Mouse (Mus musculus) megakaryocyte progenitor cell, adult 5-6 weeks (primary cell): Measurements from ENCODE around the gene Crocc. TPM values are rescaled to one million over a fixed set of nuclear protein-coding genes. Genes with fewer than 3 reads are reported as not detected.

Experiments used
- ATAC-seq: replicated peaks from 2 replicates; pipeline ENCODE4 v1.8.0; 2016; ENCODE audit warnings: mild to moderate bottlenecking, moderate TSS enrichment, inconsistent platforms; ENCODE audit not compliant: poor library complexity
- total RNA-seq, 2 experiments: library from RNA; stranded (forward) in 1 of 2; stranded (reverse) in 1 of 2; fragments of 157-497, 149-512 nt in 1 of 2; fragments of 200-1000 nt in 1 of 2; gene quantifications; 2 replicates each; pipeline versions ENCODE4 v1.2.3 to v1.2.4; 2015 to 2017

The Crocc gene
- total RNA-seq, 2 experiments from 2014 or later = 1.1 to 5.8 TPM

DNA sequence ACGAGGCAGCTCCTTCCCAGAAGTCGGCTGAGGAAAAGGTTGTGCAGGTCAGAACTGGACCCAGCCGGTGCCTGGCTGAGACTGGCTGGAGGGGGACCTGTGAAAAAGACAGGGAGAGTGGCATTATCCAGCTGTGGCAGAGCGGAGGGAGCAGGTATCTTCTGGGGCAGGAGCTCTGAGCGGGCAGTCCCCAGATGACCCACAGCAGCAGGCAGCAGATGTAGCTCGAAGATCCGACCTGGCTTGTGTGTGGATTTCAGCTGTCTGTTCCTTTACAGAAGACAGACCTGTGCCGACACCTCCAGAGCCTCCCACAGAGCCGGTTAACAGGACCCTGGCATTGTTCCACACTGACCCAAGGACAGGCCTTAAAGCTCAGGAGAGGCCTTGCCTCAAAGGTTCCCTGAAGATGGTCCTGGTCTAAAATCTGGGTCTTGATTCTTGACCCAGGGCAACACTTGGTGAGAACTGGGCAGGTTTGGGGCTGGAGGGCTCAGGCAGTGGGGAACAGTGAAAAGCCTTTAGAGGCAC, 7.2 kb upstream of the Crocc start:
- no peak for ATAC-seq

DNA sequence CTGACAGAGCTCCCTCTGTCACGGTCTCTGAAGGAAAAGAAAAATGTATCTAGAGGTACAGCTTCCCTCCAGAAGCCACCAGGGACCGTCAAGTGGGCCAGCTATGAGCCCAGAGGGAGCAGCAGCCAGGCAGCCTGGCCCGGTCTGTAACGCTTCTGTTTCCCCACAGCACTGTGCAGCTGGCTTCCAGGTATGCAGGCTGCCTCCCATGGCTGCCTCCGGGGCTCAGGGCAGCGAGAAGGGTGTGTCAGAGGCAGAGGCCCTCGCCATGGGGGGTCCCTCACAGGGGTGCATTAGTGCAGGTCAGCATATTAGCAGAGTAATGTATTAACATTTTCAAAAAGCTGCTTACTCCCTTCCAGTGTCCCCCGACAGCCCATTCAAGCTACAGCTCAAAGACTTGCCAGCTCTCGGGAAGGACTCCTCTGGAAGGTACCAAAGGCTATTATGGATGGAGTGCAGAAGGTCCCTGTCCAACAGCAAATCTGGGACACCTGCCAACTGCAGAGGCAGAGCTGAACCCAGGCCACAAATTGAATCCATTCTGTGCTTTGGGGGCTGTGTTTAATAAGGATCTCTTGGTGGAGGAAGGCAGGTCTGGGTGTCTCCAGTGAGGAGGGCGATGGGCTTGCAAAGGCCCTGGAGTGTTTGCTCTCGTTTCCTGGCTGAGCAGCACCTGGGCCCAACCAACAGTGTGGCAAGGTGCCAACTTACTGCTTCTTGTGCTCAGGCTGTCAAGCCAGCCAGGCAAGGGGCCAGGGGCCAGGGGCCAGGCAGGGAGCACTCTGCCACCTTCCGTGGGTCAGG, 6.6 kb upstream of the Crocc start:
- ATAC-seq = no peak

DNA sequence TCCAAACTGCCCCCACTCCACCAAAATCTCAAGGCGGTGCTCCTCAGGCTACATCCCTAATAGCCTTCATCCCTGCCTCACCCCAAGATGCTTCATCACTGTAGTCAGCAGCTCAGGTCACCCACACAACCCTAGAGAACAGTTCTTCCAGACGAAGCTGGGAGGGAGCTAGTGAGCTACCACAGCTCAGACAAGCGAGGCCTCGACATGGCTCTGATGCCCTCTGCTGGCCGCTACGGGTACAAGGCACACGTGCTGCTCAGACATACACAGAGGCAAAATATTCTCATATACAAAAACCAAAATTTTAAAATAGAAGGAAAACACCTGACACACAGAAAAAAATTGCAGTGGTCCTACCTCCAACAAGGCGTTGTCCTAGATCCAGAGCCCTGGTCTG, 4.8 kb upstream of the Crocc start:
- ATAC-seq = peak; percentile 56

DNA sequence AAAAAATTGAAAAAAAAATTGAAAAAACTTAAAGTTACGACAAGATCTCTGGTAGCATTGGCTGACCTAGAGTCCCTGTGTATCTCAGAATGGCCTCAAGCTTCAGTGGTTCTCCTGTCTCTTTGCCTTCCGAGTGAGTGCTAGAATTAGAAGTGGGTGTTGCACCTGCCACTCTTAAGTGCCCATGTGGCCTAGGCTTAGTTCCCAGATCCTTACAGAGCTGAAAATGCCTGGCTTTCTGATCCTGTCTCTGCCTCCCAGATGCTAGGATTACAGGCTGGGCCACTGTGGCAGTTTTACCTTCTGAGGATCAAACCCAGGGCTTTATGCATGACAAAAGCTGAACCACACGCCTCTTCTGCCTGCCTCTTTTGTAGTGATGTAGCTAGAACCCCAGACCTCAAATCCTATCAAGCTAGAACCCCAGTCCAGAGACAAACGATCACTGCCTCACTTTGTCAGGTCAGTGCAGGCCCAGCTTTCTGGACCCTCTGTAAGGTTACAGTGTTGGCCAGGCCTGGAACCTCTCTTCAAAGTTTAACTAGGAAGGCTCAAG, 3.8 kb upstream of the Crocc start:
- ATAC-seq = no peak

DNA sequence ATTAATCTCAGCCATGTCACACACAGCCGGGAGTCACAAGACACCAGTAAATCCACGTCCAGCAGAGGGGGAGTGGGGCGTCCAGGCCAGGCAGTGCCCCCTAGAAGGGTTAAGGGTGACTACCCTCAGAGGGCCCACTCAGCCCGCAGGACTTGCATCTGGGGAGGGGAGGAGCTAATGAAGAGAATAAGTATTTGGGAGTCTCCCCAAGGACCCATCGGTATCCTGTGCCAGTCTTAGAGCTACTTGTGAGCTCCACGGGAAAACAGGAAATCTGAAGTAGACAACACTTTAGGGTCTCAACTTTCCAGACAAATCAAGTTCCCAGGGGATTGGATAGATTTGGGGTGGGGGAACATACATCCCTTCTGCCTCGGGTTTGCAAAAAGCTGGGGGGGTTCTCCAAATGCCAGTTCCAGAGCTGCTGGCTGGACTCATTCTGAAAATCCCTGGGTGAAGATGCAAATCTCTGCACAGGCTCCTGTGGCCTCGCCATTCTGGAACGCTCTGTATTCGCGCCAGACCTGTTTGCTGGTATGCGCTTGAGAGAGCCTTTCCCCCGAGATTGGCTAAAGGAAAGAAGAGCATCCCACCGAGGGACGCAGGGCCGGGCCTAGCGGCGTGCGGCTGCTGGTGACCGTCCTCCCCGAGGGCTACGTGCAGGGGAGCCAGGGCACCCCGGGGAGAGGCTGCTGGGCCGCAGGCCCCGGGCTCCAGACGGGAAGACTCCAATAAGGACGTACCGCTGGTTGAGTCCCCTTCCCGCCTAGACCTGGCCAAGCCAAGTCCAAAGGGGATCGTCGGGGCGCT, 529 bp downstream of the Crocc start:
- peak; percentile 4 for ATAC-seq

DNA sequence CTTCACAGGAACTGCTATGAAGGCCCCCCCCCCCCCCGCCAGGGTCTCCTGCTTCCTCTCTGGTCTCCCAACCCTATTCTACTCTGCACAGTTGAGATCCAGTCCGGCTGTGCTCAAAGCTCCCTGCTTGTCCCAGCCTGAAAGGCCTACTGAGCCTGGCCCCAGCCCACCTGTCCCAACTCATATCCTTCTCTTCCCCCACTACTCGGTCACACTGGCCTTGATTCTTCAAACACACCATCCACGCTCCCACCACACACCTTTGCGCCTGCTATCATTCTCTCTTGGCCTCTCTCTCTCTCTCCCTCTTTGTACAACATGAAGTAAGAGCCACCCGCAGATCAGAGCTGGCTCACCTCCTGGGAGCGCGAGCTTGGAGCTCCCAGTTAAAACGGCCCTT, 1.5 kb downstream of the Crocc start:
- no peak for ATAC-seq

DNA sequence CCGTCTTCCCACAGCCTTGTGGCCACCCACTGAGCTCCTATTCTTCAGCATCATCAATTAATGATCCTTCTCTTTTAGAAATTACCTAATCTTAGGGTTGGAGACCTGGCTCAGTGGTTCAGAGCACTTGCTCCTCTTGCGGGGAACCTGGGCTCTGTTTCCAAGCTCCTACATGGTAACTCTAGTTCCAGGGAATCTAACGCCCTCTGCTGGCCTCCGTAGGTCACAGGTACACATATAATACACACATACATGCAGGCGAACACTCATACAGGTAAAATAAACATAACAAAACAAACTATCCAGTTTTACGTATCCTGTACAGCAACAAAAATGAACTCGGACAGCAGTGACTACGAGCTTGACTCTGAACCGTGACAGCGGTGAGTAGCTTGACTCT, 3.4 kb downstream of the Crocc start:
- ATAC-seq = no peak

DNA sequence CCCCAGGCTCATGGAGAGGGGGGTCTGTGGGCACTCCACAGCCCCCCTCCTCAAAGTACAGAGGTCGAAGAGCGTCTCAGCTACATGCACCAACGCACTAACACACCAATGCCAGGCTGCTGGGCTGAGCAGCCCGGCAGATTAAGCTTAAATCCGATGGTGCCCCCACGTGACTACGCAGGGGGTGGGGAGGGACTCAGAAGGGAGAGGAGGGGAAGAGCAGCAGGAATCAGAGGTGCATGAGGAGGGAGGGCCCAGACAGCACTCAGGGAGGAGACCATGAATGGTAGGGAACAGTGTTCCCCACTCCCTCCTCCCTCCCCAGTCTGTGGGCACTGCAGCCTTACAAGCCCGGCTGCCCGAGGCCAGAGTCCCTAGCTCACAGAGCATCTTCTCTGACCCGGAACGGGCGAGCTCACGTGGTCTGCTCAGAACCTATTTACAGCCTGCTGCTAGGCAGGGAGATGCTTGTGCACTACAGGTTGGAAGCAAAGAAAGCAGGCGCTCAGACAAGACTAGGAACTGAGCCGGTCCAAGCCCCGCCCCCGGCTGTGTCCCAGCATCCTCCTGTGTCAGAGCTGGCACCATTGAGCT, 6.7 kb downstream of the Crocc start:
- no peak for ATAC-seq

DNA sequence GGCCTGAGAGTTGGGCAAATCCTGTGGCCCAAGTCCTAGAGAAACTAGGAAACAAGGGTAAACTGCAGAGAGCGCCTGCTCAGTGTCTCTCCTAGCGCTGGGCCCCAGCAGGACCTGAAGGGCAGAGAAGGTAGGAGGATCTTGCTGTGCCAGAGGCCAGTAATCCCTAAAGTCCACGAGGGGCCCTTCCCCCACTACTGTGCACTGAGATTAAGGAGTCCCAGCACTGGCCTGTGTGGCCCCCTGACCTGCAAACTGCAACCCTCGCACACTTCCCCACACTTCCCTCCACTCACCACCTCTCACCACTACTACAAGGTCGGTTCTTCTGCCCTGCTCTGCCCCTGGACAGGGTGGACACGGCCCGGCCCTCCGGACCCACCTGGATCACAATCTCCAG, 7.2 kb downstream of the Crocc start:
- ATAC-seq = no peak

DNA sequence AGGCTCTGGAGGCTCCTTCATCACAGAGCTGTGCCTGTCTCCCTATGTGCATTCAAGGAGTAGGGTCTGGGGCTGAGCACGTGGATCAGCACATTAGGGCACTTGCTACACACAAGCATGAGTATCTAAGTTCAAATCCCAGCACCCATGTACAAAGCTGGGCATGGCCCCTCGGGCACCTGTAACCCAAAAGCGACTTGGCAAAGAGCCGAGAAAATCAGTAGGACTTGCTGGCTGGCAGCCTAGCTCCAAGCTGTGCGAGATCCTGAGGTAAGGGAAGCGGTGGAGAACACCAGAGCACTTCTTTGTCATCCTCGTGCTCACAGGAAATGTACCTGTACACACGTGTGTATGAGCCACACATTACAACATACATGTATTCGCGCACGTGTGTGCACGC, 7.9 kb downstream of the Crocc start:
- ATAC-seq = no peak

DNA sequence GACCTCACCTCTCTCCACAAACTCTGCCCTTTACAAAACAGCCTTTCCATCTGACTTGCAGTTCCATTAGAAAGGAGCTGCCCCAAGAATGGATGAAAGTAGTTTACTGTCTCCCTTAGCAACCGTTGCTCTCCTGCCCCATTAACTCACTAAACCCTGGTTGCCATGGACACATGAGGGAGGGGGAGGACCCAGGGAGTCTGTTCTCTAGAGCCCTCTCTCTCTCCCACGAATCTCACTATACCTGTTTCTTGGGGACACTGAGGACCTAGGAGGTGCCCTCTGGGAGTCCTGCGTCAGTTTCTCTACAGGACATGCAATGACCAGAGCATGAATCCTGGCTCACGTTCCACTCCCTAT, 10.9 kb downstream of the Crocc start:
- ATAC-seq = no peak

DNA sequence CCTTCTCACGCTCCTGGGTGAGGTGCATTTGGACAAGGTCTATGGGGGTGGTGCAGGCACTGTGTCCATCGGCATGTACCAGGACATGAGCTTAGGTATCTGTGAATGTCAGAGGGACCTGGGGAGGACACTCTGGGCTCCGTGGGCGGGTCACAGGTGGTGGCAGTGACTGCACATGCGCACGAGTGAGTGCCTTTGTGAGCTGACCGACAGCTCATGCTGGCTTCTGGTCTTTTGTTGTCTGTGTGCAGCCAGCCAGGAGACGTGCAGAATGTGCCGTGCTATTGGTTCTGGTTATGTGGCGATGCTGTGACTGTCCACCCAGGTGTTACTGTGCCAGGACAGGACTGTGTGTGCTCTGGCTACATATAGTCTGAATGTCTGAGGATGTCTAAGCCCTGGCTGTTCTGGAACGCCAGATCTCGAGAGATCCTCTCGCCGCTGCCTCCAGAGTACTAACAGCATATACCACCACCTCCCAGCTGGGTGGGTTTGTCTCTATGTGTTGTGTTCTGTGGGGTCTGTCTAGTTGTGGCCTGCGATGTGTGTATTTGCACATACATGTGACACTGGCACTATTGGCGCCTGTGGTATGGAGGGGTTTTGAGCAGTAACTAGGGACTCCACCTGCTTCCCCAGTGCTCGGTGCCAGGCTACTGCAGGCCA, 11.4 kb downstream of the Crocc start:
- no peak for ATAC-seq

DNA sequence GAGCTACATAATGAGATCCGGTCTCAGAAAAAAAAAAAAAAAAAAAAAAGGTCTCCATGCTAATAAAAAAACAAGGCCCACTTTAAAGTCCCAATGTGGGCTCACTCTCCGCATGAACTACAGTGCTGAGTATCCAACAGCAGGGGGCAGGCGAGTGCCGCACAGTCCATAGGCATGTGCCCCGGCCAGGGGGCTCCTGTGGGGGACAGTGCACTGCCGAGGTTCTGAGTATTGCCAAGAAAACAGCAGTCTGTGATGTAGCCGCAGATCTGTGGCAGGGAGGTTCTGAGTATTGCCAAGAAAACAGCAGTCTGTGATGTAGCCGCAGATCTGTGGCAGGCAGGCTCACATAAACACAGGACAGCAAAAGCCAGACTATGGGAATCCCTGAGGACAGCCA, 15.5 kb downstream of the Crocc start:
- ATAC-seq = peak; percentile 84

DNA sequence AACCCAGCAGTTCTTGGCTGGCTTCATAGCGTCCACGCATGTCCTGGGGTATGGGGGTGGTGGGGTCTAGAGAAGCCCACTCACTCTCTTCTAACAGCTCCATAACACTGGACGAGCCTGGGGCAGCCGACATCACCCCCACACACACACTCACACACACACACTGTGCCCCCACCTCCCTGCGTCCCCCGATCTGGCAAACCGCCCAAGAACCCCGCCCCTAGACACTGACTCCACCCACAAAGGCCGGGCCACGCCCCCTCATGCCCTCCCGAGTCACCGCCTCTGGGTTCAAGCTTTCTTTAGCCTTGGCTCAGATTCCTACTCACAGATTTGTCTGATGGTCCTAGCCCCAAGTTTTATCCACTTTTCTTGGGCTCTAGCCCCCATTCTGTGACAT, 19.2 kb downstream of the Crocc start:
- no peak for ATAC-seq

DNA sequence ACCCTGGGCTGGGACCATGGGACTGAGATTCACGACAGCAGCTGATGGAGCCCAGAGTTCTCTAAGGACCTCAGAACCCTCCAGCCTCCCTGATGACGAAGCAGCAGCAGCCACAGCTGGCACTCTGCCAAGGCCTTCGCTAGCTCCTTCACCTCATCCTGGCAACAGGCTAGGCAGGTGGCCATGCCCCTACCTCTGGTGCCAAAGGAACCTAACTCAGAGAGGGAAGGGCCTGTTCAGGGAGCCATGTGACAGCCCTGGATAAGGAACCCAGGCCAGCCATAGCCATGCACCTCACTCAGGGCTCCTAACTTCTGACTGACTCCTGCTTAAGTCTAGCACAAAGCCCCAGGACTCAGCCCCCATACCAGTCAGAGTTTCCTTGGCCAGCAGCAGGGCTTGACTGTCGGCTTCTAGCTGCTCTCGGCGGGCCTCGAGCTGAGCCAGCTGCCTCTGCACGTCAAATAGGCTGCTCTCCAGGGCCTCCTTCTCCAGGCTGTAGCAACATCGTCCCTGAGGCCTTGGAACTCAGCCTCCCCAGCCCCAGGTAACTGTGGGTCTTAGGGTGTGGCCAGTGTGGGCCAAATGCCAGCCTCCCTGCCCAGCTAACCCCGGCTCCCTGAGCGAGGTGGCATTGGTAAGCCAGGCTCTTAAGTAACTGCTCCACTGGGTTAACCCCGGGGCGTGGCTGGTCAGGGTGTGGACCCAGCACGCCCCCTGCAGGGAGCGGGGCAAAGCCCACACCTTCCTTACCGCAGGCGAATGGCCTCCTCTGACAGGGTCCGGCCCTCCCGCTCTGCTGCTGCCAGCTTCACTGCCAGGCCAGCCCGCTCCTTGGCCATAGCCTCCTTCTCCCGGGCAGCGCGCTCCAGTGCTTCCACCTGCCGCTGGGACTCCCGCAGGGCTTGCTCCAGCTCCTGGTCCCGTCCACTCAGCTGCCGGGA, 26.5 kb downstream of the Crocc start:
- peak; percentile 41 for ATAC-seq

DNA sequence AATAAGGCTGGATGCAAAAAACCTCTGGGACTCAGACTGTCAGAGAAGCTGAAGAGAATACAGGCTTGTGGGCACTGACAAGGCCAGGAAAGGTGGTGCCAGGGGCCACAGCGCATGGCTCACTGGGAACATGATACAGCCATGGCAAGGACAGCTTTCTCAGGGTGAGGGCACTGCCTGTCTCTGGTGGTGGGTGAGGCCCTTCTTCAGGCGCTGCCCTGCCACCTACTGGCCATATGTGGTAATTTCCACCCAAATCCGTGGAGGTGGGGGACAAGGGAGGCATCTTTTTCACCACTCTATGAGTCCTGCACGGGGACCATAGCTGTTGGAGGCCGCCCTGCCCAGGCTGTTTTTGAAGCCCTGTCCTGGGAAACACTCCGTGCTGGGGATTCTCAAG, 28.6 kb downstream of the Crocc start:
- ATAC-seq = peak; percentile 91

DNA sequence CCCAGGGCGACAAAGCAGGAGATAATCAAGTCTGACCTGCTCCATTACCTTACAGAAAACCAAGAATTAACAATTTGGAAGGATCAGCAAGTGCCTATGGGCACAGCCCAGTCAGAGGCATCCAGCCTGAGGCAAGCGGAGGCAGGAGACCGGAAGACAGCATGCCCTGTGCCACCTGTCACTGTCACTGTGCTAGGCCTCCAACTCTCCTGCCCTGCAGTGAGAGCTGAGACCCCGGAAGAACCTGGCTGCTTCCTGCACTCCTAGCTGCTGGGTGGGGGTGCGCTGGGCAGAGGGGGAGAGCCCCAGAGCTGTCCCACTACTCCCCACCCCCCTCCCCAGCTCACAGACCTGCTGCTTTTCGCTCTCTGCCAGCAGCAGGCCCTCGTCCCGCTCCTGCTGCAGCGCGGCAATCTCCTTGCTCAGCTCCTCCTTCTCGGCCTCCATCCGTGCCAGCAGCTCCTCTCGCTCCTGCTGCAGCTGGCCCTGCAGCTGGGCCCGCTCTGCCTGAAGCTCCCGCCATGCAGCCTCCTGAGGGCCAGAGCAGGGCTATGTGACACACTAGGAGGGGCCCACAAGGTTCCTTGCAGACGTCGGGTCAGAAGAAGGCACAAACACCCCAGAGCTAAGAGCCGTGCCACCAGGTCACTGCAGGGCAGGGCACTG, 29.7 kb downstream of the Crocc start:
- ATAC-seq = no peak

DNA sequence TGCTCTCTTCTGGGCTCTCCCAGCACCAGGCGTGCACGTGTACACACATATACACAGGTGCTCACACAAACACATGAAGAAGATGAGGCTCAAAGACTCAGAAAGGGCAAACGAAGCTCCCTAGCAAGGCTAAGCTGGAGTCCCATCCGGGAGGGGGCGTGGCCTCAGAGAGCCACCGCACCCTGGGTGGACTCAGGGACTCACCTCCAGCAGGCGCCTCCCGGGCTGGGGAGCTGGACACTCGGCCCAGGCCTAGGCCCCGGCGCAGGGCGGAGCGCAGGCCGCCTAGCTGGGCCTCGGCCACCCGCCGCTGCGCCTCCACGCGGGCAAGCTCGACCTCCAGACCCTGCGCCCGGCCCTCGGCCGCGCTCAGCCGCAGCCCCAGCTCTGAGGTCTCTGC, 35.4 kb downstream of the Crocc start:
- ATAC-seq = no peak

DNA sequence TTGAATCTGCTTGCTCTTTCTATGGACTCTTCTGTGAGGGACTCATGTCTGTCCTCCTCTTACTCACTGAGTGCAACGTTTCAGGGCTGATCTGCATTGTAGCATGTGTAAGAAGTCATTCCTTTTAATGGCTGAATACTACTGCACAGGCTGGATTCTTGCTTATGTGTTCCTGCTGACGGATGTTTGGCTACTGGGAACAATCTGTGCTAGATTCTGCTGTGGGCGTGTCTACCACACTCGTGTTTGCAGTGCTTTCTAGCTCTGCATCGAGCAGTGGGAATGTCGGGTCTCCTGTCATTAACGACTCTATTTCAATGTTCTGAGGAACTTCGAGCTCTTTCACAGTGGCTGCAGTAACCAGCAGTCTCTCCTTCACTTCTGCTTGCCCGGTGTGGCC, 36.3 kb downstream of the Crocc start:
- no peak for ATAC-seq
